Mouse (Mus musculus) midbrain, embryonic 12.5 days (tissue): ENCODE results near the gene Esm1. TPM values are rescaled to one million over a fixed set of nuclear protein-coding genes. Genes with fewer than 3 reads are reported as not detected.

Experiments
- ATAC-seq: fragments of 200-750 bp; cut with Nextera tagmentation; 2 replicates; pipeline ENCODE4 v1.8.0; 2017; ENCODE audit warnings: low read depth, moderate TSS enrichment, moderate library complexity; ENCODE audit not compliant: low FRiP score
- H3K27ac ChIP-seq: fragments of 300-500 bp; sonication (generic); replicated peaks from 2 replicates; pipeline ENCODE4 v1.5.1; 2016; ENCODE audit warnings: mild to moderate bottlenecking
- H3K27me3 ChIP-seq: fragments of 300-500 bp; sonication (generic); 2 replicates; pipeline ENCODE4 v1.6.1; 2016; ENCODE audit warnings: mild to moderate bottlenecking
- H3K36me3 ChIP-seq: fragments of 300-500 bp; sonication (generic); 2 replicates; pipeline ENCODE4 v1.6.1; 2016
- H3K4me1 ChIP-seq: fragments of 300-500 bp; sonication (generic); 2 replicates; pipeline ENCODE4 v1.6.1; 2016
- H3K4me2 ChIP-seq: fragments of 300-500 bp; sonication (generic); replicated peaks from 2 replicates; pipeline ENCODE4 v1.6.1; 2016; ENCODE audit warnings: mild to moderate bottlenecking, moderate library complexity
- H3K4me3 ChIP-seq: fragments of 300-500 bp; sonication (generic); 2 replicates; pipeline ENCODE4 v1.5.1; 2016; ENCODE audit warnings: mild to moderate bottlenecking
- H3K9ac ChIP-seq: fragments of 300-500 bp; sonication (generic); replicated peaks from 2 replicates; pipeline ENCODE4 v1.6.1; 2016; ENCODE audit warnings: mild to moderate bottlenecking, moderate library complexity
- H3K9me3 ChIP-seq: fragments of 300-500 bp; sonication (generic); 2 replicates; pipeline ENCODE4 v1.6.1; 2016; ENCODE audit warnings: mild to moderate bottlenecking
- WGBS: fragments of 180-500 bp; shearing (Covaris S2); methylation state at CpG from one replicate; pipeline ENCODE4 v1.1.7; 2016; 5-methylcytosine and 5-hydroxymethylcytosine counted together
- polyA plus RNA-seq: library from polyadenylated mRNA; unstranded; fragments of >200 nt; fragmentation: Nextera tagmentation; extraction: Ambion mirVana; gene quantifications from 2 replicates; pipeline ENCODE4 v1.2.1, GENCODE M21; 2016

Gene Esm1
- polyA plus RNA-seq, 1 experiment from 2014 or later = 1.1 TPM

DNA sequence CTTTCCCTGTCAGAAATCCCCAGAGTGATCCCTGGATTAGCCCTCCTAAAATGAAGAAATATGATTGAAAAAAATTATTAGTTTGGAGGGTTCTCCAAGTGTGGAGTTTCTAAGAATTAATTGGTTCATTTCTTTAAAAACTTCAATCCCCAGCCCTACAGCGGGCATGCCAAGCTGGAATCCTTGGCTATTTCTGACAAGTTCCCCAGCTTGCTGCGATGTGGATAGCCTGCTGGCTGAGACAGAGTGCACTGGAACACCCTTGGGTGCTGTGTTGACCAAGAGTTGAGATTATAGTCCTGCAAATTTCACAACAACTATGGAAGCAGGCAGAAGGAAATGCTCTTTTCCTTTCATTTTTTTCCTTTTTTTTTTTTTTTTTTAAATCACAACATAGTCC is 7.8 kb upstream of the Esm1 start:
- WGBS = 87% methylated on average over 2 of the region's 2 CpGs
- Histone ChIP-seq H3K27me3 (0 out of 2 replicates have a peak, but pooled peaks cover 3% of the 10 kb centered on the region), H3K4me1 (no peaks in the 10 kb centered on the region; the same call in 1 of the 2 replicates), H3K36me3 (no peaks in the 10 kb centered on the region), H3K9ac (no peak overlapping the region), H3K4me3 (no peak overlapping the region), H3K27ac (no peak overlapping the region), H3K4me2 (no peak overlapping the region), H3K9me3 (no peaks in the 10 kb centered on the region)
- no peak for ATAC-seq

DNA sequence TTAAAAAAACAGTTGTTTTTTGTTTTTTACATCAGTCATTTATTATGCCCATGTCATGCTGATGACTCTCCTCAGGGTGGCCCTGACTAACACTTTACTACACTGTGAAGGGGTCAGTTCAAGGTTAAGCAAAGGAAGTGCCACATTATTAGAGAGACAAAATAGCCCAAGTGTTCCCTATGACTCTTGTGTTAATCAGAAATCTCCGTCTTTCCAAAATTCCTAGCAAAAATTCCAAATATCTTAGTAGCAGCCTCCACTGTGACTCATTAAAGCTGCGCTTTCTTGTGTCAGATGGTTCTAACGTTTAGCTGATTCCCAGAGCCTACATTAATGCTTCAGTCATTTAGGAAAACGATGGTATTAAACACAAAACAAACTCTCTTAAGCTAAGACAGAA is 7.3 kb upstream of the Esm1 start:
- H3K4me2 ChIP-seq = no peak overlapping the region
- no peak overlapping the region for H3K27ac ChIP-seq
- H3K27me3 ChIP-seq = 0 out of 2 replicates have a peak, but pooled peaks cover 3% of the 10 kb centered on the region
- no peak overlapping the region for H3K4me3 ChIP-seq
- H3K9ac ChIP-seq = no peak overlapping the region
- ATAC-seq = no peak
- H3K36me3 ChIP-seq = no peaks in the 10 kb centered on the region
- H3K9me3 ChIP-seq = no peaks in the 10 kb centered on the region
- H3K4me1 ChIP-seq = no peaks in the 10 kb centered on the region; the same call in 1 of the 2 replicates
- 76% methylated on average over 4 of the region's 4 CpGs for WGBS

DNA sequence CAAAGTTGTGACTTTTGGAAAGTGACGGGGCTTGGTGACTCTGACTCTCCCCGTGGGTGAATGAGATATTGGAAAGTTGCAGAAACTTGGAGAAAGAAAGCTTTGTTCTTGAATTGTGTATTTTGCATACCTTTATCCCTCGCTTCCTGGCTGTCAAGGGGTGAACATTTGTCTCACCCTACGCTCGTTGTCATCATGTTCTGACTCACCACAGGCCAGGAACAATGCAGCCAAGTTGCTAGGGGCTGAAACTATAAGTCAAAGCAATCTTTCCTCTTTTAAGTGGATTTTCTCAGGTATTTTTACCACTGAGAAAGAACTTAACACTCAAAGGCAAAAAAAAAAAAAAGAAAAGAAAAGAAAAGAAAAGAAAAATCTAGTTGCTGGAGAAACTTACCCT is 6.3 kb upstream of the Esm1 start:
- no peak for ATAC-seq

DNA sequence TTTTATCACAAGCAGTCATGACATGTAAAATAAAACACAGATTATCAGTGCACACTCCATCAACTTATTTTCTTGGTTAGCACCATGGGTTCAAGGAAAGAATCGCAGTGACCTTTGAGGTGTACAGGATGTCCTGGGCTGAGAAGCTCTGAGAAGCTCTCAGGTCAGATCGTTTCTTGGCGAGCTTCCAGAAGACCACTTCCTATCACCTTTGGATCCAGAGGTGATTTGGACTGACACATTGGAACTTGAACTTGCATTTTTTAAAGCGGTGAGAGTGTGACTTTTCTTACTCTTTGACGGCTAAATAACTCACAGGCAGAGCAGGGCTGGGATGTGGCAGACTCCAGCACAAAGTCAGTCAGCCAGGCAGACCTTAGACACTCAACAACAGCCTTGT is 4.1 kb upstream of the Esm1 start:
- Histone ChIP-seq H3K4me3 (no peak overlapping the region), H3K4me1 (no peaks in the 10 kb centered on the region), H3K4me2 (no peak overlapping the region), H3K36me3 (no peaks in the 10 kb centered on the region), H3K27ac (no peak overlapping the region), H3K9me3 (no peaks in the 10 kb centered on the region), H3K9ac (no peak overlapping the region), H3K27me3 (no peaks in the 10 kb centered on the region; the same call in 1 of the 2 replicates)
- no peak for ATAC-seq
- 88% methylated on average over 5 of the region's 5 CpGs for WGBS

More for the DNA sequence above, 6.3 kb upstream of the Esm1 start:
- Histone ChIP-seq H3K9ac (no peak overlapping the region), H3K27ac (no peak overlapping the region), H3K4me3 (no peak overlapping the region), H3K27me3 (0 out of 2 replicates have a peak, but pooled peaks cover 2% of the 10 kb centered on the region), H3K4me2 (no peak overlapping the region), H3K4me1 (no peaks in the 10 kb centered on the region), H3K36me3 (no peaks in the 10 kb centered on the region), H3K9me3 (no peaks in the 10 kb centered on the region)
- WGBS = 74% methylated on average over 5 of the region's 5 CpGs

DNA sequence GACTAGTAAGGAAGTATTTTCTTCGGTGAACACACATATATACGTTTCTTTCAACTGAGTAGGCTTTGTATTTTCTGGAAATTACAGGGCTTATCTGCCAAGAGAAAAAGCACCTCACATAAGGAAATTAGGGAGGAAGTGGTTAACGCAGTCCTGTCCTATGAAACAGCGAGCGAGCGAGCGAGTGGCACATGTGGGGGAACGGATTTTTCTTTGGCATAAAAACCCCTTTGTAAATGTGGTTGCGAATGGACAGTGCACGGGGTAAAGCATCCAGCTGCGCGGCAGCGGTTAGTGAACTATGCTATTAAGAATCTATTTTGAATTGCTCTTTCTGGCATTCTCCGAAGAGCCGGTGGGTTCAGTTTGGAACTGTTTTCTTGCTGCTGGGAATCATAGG is 1.9 kb downstream of the Esm1 start:
- Histone ChIP-seq H3K4me3 (no peak overlapping the region), H3K36me3 (no peaks in the 10 kb centered on the region), H3K27me3 (no peaks in the 10 kb centered on the region; the same call in 1 of the 2 replicates), H3K9me3 (no peaks in the 10 kb centered on the region), H3K4me2 (no peak overlapping the region), H3K27ac (no peak overlapping the region), H3K4me1 (no peaks in the 10 kb centered on the region), H3K9ac (no peak overlapping the region)
- no peak for ATAC-seq
- WGBS = 72% methylated on average over 15 of the region's 15 CpGs

DNA sequence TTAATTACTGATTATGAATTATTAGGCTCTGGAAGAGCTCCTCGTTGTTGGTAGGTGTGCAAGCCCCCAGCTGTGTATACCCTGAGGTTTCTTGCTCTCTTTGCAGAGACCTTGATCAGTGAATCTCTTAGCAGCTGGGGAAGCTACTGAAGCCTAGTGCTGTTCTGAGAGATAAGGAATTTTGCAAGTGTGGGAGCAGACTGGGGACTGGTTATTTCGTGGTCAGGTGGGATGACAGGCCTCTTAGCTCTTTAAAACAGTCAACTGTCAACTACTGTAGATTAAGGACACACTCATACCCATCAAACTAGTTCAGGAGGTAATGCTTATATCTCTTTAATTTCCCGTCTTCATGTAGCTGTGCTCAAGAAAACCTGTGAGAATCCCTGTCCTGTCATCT is 2.9 kb downstream of the Esm1 start:
- Histone ChIP-seq H3K27me3 (no peaks in the 10 kb centered on the region; the same call in 1 of the 2 replicates), H3K4me1 (no peaks in the 10 kb centered on the region), H3K9me3 (no peaks in the 10 kb centered on the region), H3K36me3 (no peaks in the 10 kb centered on the region), H3K27ac (no peak overlapping the region), H3K4me2 (no peak overlapping the region), H3K9ac (no peak overlapping the region), H3K4me3 (no peak overlapping the region)
- ATAC-seq = no peak
- 73% methylated on average over 3 of the region's 3 CpGs for WGBS

DNA sequence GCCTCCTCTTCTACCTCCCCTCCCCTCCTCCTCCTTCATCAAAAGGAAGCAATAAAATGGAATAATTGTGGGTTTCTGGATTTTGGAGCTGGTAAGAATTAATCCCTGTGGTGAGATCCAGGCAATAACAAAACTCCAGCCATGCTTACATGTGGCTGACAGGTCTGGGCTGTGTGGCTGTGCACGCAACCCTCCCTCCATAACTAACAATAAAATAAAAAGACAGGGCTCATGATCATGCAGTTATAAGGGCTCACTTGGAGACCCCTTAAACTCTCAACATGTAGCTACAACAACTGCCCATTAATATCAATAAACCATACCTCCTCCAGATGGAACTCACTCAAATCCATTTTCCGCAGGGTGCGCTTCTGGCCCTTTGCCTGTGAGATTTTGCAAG is 4.4 kb downstream of the Esm1 start:
- 93% methylated on average over 3 of the region's 3 CpGs for WGBS
- H3K9me3 ChIP-seq = no peaks in the 10 kb centered on the region
- no peak overlapping the region for H3K9ac ChIP-seq
- no peaks in the 10 kb centered on the region for H3K4me1 ChIP-seq
- H3K4me3 ChIP-seq = no peak overlapping the region
- no peak for ATAC-seq
- H3K27ac ChIP-seq = no peak overlapping the region
- H3K4me2 ChIP-seq = no peak overlapping the region
- no peaks in the 10 kb centered on the region; the same call in 1 of the 2 replicates for H3K27me3 ChIP-seq
- no peaks in the 10 kb centered on the region for H3K36me3 ChIP-seq

DNA sequence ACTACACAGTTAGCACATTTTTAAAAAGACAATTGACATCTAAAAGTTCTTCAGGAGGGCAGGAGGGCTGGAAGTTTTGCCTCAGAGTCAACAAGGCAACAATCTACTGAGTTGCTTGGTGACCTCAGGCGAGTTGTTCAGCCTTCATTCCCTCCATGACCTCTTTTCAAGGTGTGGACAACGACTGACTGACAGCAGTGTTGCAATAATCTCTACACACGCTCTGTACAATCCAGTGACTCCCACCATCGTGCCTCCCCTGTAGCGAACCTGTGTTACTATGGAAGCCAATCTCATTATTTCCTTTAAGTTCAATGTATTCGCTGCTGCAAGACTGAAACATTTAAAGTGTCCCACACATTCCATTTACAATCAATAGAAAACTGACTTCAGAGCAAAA is 12.4 kb downstream of the Esm1 start:
- 74% methylated on average over 6 of the region's 6 CpGs for WGBS
- H3K36me3 ChIP-seq = no peaks in the 10 kb centered on the region
- ATAC-seq = no peak
- no peak overlapping the region for H3K9ac ChIP-seq
- H3K4me3 ChIP-seq = no peak overlapping the region
- peaks cover 18% of the 10 kb centered on the region for H3K4me1 ChIP-seq
- no peak overlapping the region for H3K4me2 ChIP-seq
- H3K27ac ChIP-seq = no peak overlapping the region
- no peaks in the 10 kb centered on the region for H3K27me3 ChIP-seq
- no peaks in the 10 kb centered on the region for H3K9me3 ChIP-seq

DNA sequence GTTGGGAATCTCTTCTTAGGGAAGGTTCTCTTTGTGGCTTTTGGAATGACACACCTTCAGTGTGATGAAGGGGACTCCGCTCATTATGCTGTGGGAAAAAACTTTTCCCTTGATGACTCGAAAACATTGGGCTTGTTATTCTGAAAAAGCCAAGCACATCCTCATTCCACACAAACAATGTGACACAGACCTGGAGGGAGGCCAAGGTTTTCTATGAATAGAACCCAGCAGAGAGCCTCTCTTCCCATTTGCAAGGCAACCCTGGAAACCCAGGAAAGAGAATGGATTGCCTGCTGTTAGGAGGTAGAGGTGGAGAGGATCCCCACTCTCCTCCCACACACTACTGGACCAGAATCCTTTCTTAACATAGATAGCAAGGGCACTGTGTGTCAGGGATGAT is 14.6 kb downstream of the Esm1 start:
- Histone ChIP-seq H3K4me1 (peaks cover 18% of the 10 kb centered on the region), H3K4me2 (0 out of 2 replicates have a peak overlapping the region, but pooled peaks have one; percentile 13), H3K36me3 (no peaks in the 10 kb centered on the region), H3K27me3 (no peaks in the 10 kb centered on the region), H3K9ac (no peak overlapping the region), H3K9me3 (no peaks in the 10 kb centered on the region), H3K4me3 (no peak overlapping the region), H3K27ac (0 out of 2 replicates have a peak overlapping the region, but pooled peaks have one; percentile 20)
- WGBS = 7% methylated on average over 2 of the region's 2 CpGs
- peak; percentile 51; the same call in 1 of the 2 replicates for ATAC-seq

DNA sequence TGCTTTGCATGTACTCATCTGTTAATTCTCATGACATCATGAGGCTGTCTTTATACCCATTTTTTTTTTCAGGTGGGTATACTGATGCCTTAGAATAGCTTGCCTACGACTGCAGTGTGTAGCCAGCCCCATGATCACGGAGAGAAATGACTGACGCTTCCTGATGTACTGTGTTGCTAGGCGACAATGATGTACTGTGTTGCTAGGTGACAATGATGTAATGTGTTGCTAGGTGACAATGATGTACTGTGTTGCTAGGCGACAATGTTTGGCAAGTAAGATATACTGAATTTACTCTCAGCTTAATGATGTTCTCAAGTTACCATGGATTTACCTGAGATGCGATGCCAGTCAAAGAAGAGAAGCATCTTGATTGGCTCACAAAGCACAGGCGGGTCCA is 16.4 kb downstream of the Esm1 start, which contains the start of gene Gzmk:
Gene Gzmk, minus strand, starts transcription at position 98 of the 400 bp plus-strand sequence.
- Histone ChIP-seq H3K27me3 (no peaks in the 10 kb centered on the region), H3K27ac (no peak within 1 kb of the TSS), H3K4me3 (no peak within 1 kb of the TSS), H3K4me1 (peaks cover 18% of the 10 kb centered on the region), H3K4me2 (no peak within 1 kb of the TSS), H3K9ac (no peak within 1 kb of the TSS), H3K36me3 (no peaks in the 10 kb centered on the region), H3K9me3 (no peaks in the 10 kb centered on the region)
- peak; percentile 91 for ATAC-seq
- 52% methylated on average over 7 of the region's 7 CpGs for WGBS

DNA sequence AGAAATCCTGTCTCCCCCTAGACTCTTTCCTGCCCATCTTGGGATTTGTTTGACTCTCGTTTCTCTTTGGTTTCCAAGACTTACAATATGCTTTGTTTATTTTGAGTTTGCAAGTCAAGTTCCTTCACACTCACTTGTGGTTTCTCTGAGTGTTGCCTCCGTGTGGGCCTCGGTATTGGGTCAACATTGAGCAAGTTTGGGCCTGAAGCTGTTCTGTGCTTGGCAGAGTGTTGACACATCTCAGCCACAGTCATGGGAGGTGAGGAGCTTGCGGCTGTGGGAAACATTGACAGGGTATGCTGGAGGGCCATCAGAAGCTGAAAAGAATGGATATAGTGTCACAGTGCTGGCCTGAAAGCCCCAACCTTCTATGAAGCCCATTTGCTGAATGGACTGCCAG is 17.6 kb downstream of the Esm1 start:
- Histone ChIP-seq H3K36me3 (no peaks in the 10 kb centered on the region), H3K9me3 (no peaks in the 10 kb centered on the region), H3K4me1 (peaks cover 18% of the 10 kb centered on the region), H3K4me2 (no peak overlapping the region), H3K4me3 (no peak overlapping the region), H3K27me3 (no peaks in the 10 kb centered on the region), H3K9ac (no peak overlapping the region), H3K27ac (no peak overlapping the region)
- no peak for ATAC-seq
- 82% methylated on average over 4 of the region's 4 CpGs for WGBS

DNA sequence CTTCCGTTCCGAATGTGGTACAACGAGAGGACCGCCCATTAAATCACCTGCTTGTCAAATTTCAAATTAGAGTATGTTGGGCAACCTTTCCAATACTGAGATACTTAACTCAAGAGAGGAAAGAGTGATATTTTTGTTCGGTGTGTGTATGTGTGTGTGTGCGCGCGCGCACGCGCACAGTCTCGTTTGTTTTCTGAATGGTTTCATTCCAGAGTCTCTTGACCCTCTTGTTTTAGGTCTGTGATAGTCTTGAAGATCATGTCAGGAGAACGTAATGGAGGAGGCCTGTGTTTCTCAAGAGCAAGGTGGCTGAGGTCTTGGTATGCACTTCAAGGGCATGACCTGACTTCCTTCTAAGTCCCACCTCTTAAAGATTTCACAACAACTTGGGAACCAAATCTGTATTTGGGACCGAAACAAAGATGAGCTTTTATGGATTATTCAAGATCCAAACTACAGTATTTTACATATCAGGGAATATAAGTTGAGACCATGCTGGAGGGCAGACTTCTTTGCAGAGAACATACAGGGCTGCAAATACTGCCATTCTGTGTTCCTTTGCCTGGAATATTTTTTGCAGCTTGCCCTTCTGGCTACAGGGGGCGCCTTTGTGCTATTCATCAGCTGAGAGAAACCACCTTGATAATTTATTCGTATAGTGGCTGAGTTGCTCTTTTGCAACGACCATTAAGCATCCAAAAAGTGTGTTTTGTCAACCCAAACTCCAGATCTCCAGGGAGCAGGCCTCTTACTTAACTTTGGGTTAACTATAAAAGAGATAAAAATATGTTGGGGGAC is 18.4 kb downstream of the Esm1 start:
- Histone ChIP-seq H3K4me2 (no peak overlapping the region), H3K27ac (no peak overlapping the region), H3K36me3 (no peaks in the 10 kb centered on the region), H3K9me3 (no peaks in the 10 kb centered on the region), H3K9ac (no peak overlapping the region), H3K27me3 (no peaks in the 10 kb centered on the region), H3K4me3 (no peak overlapping the region), H3K4me1 (peaks cover 18% of the 10 kb centered on the region)
- 86% methylated on average over 17 of the region's 17 CpGs for WGBS
- no peak for ATAC-seq
